Mouse (Mus musculus) E14TG2a.4 (cell line): ENCODE data around the gene Spsb2.

ENCODE experiments used
- CTCF ChIP-seq: conservative IDR thresholded peaks from 2 replicates; pipeline ENCODE4 v1.5.1; 2014; ENCODE audit warnings: low read length
- NANOG ChIP-seq: IDR thresholded peaks from 2 replicates; pipeline ENCODE4 v1.6.1; 2014; ENCODE audit warnings: borderline replicate concordance, low read length, mixed read lengths
- POU5F1 ChIP-seq: IDR thresholded peaks from 2 replicates; pipeline ENCODE4 v1.6.1; 2014; ENCODE audit warnings: low read length, borderline replicate concordance

DNA sequence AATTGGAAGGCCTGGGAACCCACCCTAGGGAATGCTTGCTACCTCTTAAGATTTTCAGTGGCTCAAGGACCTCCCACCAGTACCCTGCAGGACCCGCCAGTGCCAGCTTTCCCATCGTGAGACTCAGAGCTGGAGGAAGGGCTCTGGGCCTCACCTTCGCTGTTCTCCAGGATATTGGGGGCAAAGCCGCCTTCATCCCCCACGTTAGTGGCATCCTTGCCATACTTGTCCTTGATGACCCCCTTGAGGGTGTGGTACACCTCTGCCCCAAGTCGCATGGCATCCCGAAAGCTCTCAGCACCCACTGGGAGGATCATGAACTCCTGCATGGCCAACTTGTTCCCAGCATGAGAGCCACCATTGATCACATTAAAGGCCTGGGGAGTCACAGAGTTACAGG is 42.5 kb upstream of the Spsb2 start:
- no peak for TF ChIP-seq CTCF
- TF ChIP-seq NANOG: no peak
- TF ChIP-seq POU5F1: no peak
